Mouse (Mus musculus): ENCODE results near the gene Vmn2r30. TPM values are rescaled to one million over a fixed set of nuclear protein-coding genes. Genes with fewer than 3 reads are reported as not detected.

Gene Vmn2r30
- total RNA-seq (2023), result not detected in 2 replicates

GRCm38 (mm10) chr7:7337509-7337908 lies at the start of gene Vmn2r30:
TSS of gene Vmn2r30 (minus strand) at chr7:7337609.

GRCm38 (mm10) chr7:7374431-7374830 lies 37.0 kb upstream of the Vmn2r30 start, which contains the start of gene Gm45783:
TSS of gene Gm45783 (minus strand) at chr7:7374573.

GRCm38 (mm10) chr7:7277966-7278567 lies 59.3 kb downstream of the Vmn2r30 start, which contains the start of gene Gm45844:
TSS of gene Gm45844 (minus strand) at chr7:7278289.

Other genes with a start within 250 kb of the Vmn2r30 start
- gene Zfp954, start 216.1 kb downstream of the Vmn2r30 start, total RNA-seq (2023), result 14.2 and 20.0 TPM in 2 replicates
- 1.1 and 2.0 TPM in 2 replicates for gene Zfp773, start 200.9 kb downstream of the Vmn2r30 start, total RNA-seq (2023)
- 0.27 TPM in 1 of 2 replicates, not detected in the other for gene Zfp418, start 166.3 kb downstream of the Vmn2r30 start, total RNA-seq (2023)
- 1.1 and 1.3 TPM in 2 replicates for gene Zfp772, start 127.6 kb downstream of the Vmn2r30 start, total RNA-seq (2023)
- gene Vmn2r29, start 90.3 kb downstream of the Vmn2r30 start, total RNA-seq (2023), result not detected in 2 replicates
- 0.28 and 0.61 TPM in 2 replicates for gene Gm45844, start 59.3 kb downstream of the Vmn2r30 start, total RNA-seq (2023)
- gene Clcn4, start 36.8 kb downstream of the Vmn2r30 start, total RNA-seq (2023), result 20.6 and 21.4 TPM in 2 replicates
- not detected in 2 replicates for gene Gm45783, start 37.0 kb upstream of the Vmn2r30 start, total RNA-seq (2023)
- not detected in 2 replicates for gene Vmn2r31, start 62.1 kb upstream of the Vmn2r30 start, total RNA-seq (2023)
- not detected in 2 replicates for gene Vmn2r32, start 142.4 kb upstream of the Vmn2r30 start, total RNA-seq (2023)
- gene Vmn2r33, start 229.2 kb upstream of the Vmn2r30 start, total RNA-seq (2023), result not detected in 2 replicates